Mouse (Mus musculus): ENCODE data around the gene Mrpl58.

Mrpl58 gene

GRCm38 (mm10) chr11:115460976-115461375, 57.4 kb downstream of the Mrpl58 start:
- DNase-seq = no peak

GRCm38 (mm10) chr11:115461846-115462242, 58.3 kb downstream of the Mrpl58 start:
- DNase-seq = no peak
